Mouse (Mus musculus): ENCODE data around the gene Col19a1. TPM values are rescaled to one million over a fixed set of nuclear protein-coding genes. Genes with fewer than 3 reads are reported as not detected.

Gene Col19a1
- polyA plus RNA-seq, 1 experiment from 2014 or later, result 0.06 TPM

- Histone ChIP-seq H3K27me3 (ENCODE audit: low read depth, poor library complexity, severe bottlenecking) (no peaks in the 10 kb centered on the region), H3K27ac (replicated peaks) (no peak overlapping the region), H3K4me3 (no peak overlapping the region), H3K36me3 (no peaks in the 10 kb centered on the region), H3K9me3 (replicated peaks) (no peaks in the 10 kb centered on the region), H3K4me1 (no peaks in the 10 kb centered on the region; the same call in 1 of the 2 replicates)
- 81% methylated on average over 6 of the region's 6 CpGs for whole genome bisulfite sequencing
- DNase-seq (ENCODE audit: low spot score), result no peak
Measured at GRCm38 (mm10) chr1:24286360-24286759, 300.9 kb downstream of the Col19a1 start.

DNA sequence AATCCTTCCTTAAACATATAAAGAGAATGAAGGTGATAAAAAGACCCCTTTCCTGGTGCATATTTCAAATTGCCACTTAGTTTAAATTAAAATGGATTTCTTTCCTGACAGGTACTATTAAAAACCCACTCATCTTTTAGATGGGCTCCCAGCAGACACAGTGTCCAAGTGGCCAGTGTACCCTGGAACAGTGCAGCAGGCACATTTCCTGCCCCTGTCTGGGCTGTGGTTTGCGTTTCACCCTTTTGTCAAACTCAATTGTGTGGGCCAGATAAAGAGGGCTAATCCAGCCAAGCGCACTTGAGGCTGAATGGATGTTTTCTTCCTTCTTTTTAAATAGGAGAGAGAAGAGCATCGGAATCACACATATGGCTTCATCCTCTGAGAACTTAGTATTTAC lies 320.2 kb downstream of the Col19a1 start:
- Histone ChIP-seq H3K9me3 (replicated peaks) (no peaks in the 10 kb centered on the region), H3K27me3 (ENCODE audit: low read depth, poor library complexity, severe bottlenecking) (peaks cover 5% of the 10 kb centered on the region; the same call in 1 of the 2 replicates), H3K4me1 (peaks cover 14% of the 10 kb centered on the region), H3K36me3 (no peaks in the 10 kb centered on the region), H3K27ac (replicated peaks) (0 out of 2 replicates have a peak overlapping the region, but pooled peaks have one; percentile 9), H3K4me3 (no peak overlapping the region; the same call in 1 of the 2 replicates)
- no peak for DNase-seq (ENCODE audit: low spot score)
- 23% methylated on average over 3 of the region's 3 CpGs for WGBS

- no peaks in the 10 kb centered on the region for H3K4me1 ChIP-seq
- H3K4me3 ChIP-seq, result no peak overlapping the region
- no peak for DNase-seq (ENCODE audit: low spot score)
- H3K27me3 ChIP-seq (ENCODE audit: low read depth, poor library complexity, severe bottlenecking), result peaks cover 5% of the 10 kb centered on the region; the same call in 1 of the 2 replicates
- no peaks in the 10 kb centered on the region for H3K36me3 ChIP-seq
- no peaks in the 10 kb centered on the region for H3K9me3 ChIP-seq (replicated peaks)
- H3K27ac ChIP-seq (replicated peaks), result no peak overlapping the region
Measured at GRCm38 (mm10) chr1:24261181-24261580, 326.1 kb downstream of the Col19a1 start.

GRCm38 (mm10) chr1:24259419-24259818 lies 327.9 kb downstream of the Col19a1 start:
- 78% methylated on average over 6 of the region's 6 CpGs for WGBS

GRCm38 (mm10) chr1:24257961-24258360 lies 329.3 kb downstream of the Col19a1 start:
- Histone ChIP-seq H3K36me3 (no peaks in the 10 kb centered on the region), H3K4me3 (no peak overlapping the region), H3K4me1 (no peaks in the 10 kb centered on the region), H3K9me3 (replicated peaks) (no peaks in the 10 kb centered on the region), H3K27me3 (ENCODE audit: low read depth, poor library complexity, severe bottlenecking) (no peaks in the 10 kb centered on the region), H3K27ac (replicated peaks) (no peak overlapping the region)
- WGBS, result 85% methylated on average over 5 of the region's 5 CpGs
- DNase-seq (ENCODE audit: low spot score), result no peak

More at GRCm38 (mm10) chr1:24259419-24259818, 327.9 kb downstream of the Col19a1 start:
- Histone ChIP-seq H3K27ac (replicated peaks) (no peak overlapping the region), H3K27me3 (ENCODE audit: low read depth, poor library complexity, severe bottlenecking) (peaks cover under 1% of the 10 kb centered on the region; the same call in 1 of the 2 replicates), H3K4me3 (no peak overlapping the region), H3K4me1 (no peaks in the 10 kb centered on the region), H3K9me3 (replicated peaks) (no peaks in the 10 kb centered on the region), H3K36me3 (no peaks in the 10 kb centered on the region)
- DNase-seq (ENCODE audit: low spot score), result no peak

DNA sequence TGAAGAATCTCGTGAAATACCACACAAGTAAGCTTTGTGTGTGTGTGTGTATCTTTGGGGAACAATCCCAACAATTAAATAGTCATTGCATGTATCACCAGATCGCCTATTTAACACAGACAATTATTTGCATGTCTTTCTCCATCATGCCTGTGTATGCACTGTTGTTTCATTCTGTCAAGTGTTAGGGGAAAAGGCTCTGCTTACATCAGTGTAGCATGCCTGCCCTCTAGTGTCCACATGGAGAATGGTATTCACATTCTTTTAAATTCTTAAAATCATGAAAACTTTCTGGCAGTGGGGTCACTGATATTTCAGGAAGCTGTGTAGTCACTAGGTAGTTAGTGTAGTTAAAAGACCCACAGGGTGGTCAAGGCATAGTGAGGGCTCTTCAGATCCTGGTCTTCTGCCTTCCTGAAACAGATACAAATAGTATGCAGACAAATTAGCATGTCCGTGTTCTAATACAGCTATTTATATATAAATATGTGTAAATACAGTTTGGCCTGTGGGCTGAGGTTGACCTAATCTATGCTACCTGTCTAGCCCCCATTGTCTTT lies 338.1 kb downstream of the Col19a1 start:
- WGBS, result 58% methylated on average over 3 of the region's 3 CpGs
- DNase-seq (ENCODE audit: low spot score), result no peak

DNA sequence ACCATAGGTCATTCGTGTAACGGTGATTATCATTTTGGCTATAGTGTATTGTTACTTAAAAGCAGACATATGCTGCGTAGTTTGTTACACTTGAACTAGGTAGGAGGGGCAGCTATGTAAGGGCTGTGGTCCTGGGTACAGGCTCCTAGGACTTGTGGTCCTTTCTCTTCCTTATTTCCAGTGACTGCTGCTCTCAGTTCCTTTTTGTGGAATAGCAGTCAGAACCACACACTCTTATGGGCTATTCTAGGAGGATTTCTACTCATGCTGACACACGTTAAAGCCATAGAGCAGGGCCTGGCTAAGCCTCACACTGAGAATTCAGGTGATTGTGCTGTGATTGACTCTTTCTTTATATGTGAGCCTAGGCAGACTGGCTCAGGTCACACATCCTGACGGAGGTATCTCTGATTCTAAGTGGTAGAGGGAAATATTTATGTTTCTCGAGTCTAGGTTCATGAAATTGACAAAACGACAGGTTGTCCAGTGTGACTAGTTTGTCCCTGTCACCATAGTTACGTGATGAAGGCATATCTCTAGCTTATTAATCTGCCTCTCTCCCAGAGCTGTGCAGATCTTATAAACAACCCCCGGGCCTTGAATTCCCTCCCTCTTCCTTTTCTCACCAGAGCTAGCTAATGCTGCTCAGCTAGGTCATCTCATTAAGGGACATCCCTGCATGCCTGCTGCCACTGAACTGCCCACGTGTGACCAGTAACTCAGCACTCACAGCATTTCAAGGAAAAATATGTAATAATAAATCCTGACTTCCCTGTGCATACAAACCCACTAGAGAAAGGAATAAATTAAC lies 338.8 kb downstream of the Col19a1 start:
- Histone ChIP-seq H3K27ac (replicated peaks) (no peak overlapping the region), H3K4me1 (no peaks in the 10 kb centered on the region), H3K27me3 (ENCODE audit: low read depth, poor library complexity, severe bottlenecking) (no peaks in the 10 kb centered on the region), H3K9me3 (replicated peaks) (no peaks in the 10 kb centered on the region), H3K4me3 (no peak overlapping the region), H3K36me3 (no peaks in the 10 kb centered on the region)
- 79% methylated on average over 10 of the region's 10 CpGs for WGBS
- DNase-seq (ENCODE audit: low spot score), result no peak

More for the DNA sequence above, 338.1 kb downstream of the Col19a1 start:
- H3K9me3 ChIP-seq (replicated peaks), result no peaks in the 10 kb centered on the region
- no peaks in the 10 kb centered on the region for H3K36me3 ChIP-seq
- H3K4me3 ChIP-seq, result no peak overlapping the region
- H3K4me1 ChIP-seq, result no peaks in the 10 kb centered on the region
- H3K27me3 ChIP-seq (ENCODE audit: low read depth, poor library complexity, severe bottlenecking), result no peaks in the 10 kb centered on the region
- H3K27ac ChIP-seq (replicated peaks), result no peak overlapping the region

GRCm38 (mm10) chr1:24245700-24246375 lies 341.4 kb downstream of the Col19a1 start:
- Histone ChIP-seq H3K27me3 (ENCODE audit: low read depth, poor library complexity, severe bottlenecking) (no peaks in the 10 kb centered on the region), H3K36me3 (no peaks in the 10 kb centered on the region), H3K4me3 (no peak overlapping the region), H3K4me1 (no peaks in the 10 kb centered on the region), H3K27ac (replicated peaks) (no peak overlapping the region), H3K9me3 (replicated peaks) (no peaks in the 10 kb centered on the region)
- 66% methylated on average over 13 of the region's 13 CpGs for WGBS
- no peak for DNase-seq (ENCODE audit: low spot score)

DNA sequence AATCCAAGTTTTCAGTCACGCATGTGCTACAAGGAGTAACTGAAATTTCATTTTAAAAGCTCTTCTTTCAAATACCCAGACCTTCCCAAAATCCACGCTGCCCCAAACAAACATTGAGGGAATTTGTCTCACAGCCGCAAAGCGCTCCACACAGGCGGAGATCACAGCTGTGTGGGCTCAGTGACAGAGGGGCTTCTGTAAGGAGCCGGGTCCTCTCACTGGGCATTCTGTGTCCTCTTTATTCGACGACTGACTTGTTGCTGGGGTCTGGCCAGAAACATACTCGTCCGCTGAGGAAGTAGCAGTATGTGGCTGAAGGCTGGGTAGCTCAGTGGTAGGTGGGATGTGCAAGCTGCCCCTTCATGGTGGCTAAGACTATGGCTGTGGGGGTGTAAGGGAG lies 342.3 kb downstream of the Col19a1 start:
- WGBS, result 85% methylated on average over 10 of the region's 10 CpGs
- no peaks in the 10 kb centered on the region for H3K9me3 ChIP-seq (replicated peaks)
- no peaks in the 10 kb centered on the region for H3K27me3 ChIP-seq (ENCODE audit: low read depth, poor library complexity, severe bottlenecking)
- no peaks in the 10 kb centered on the region for H3K36me3 ChIP-seq
- no peak overlapping the region for H3K27ac ChIP-seq (replicated peaks)
- no peak for DNase-seq (ENCODE audit: low spot score)
- H3K4me1 ChIP-seq, result peaks cover 2% of the 10 kb centered on the region
- no peak overlapping the region for H3K4me3 ChIP-seq

- no peak for DNase-seq (ENCODE audit: low spot score)
- WGBS, result 35% methylated on average over 8 of the region's 8 CpGs
- Histone ChIP-seq H3K4me3 (no peak overlapping the region), H3K36me3 (no peaks in the 10 kb centered on the region), H3K9me3 (replicated peaks) (no peaks in the 10 kb centered on the region), H3K4me1 (peaks cover 7% of the 10 kb centered on the region), H3K27me3 (ENCODE audit: low read depth, poor library complexity, severe bottlenecking) (no peaks in the 10 kb centered on the region; the same call in 1 of the 2 replicates), H3K27ac (replicated peaks) (no peak overlapping the region)
Measured at GRCm38 (mm10) chr1:24240039-24240691, 347.1 kb downstream of the Col19a1 start.

DNA sequence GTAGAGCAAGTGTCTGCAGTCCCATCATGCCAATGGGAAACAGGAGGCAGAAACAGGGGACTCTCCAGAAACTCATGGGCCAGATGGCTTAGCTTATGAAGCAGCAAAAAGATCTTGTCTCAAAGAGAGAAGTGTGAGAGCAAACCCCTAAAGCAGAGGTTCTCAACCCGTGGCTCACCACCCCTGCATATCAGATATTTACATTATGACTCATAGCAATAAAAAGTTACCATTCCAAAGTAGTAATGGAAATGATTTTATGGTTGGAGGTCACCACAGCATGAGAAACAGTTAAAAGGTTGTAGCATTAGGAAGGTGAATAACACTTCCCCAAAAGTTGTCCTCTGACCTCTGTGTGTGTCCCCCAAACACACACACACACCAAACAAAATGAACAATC lies 350.9 kb downstream of the Col19a1 start:
- no peaks in the 10 kb centered on the region for H3K9me3 ChIP-seq (replicated peaks)
- DNase-seq (ENCODE audit: low spot score), result no peak
- no peak overlapping the region for H3K4me3 ChIP-seq
- no peak overlapping the region for H3K27ac ChIP-seq (replicated peaks)
- WGBS, result 90% methylated on average over 1 of the region's 1 CpGs
- no peaks in the 10 kb centered on the region; the same call in 1 of the 2 replicates for H3K27me3 ChIP-seq (ENCODE audit: low read depth, poor library complexity, severe bottlenecking)
- no peaks in the 10 kb centered on the region for H3K36me3 ChIP-seq
- peaks cover 17% of the 10 kb centered on the region for H3K4me1 ChIP-seq

GRCm38 (mm10) chr1:24231504-24232270 lies 355.6 kb downstream of the Col19a1 start:
- DNase-seq (ENCODE audit: low spot score), result no peak
- Histone ChIP-seq H3K27ac (replicated peaks) (no peak overlapping the region), H3K27me3 (ENCODE audit: low read depth, poor library complexity, severe bottlenecking) (no peaks in the 10 kb centered on the region), H3K4me3 (no peak overlapping the region), H3K9me3 (replicated peaks) (no peaks in the 10 kb centered on the region), H3K36me3 (no peaks in the 10 kb centered on the region), H3K4me1 (peaks cover 19% of the 10 kb centered on the region)
- 61% methylated on average over 3 of the region's 3 CpGs for WGBS
